Mouse (Mus musculus) neutrophil, adult 5-6 weeks (primary cell): ENCODE data around the gene Ctnnbip1. TPM values are rescaled to one million over a fixed set of nuclear protein-coding genes. Genes with fewer than 3 reads are reported as not detected.
A peak's percentile ranks its signal among the peaks of the same experiment; 100 is the strongest.

Source experiments
- ATAC-seq: fragments of 151-379, 151-347 bp; 2 replicates; pipeline ENCODE4 v1.8.0; 2017; ENCODE audit warnings: mild to moderate bottlenecking, moderate TSS enrichment; ENCODE audit not compliant: insufficient number of reproducible peaks, poor library complexity, low FRiP score, severe bottlenecking; ENCODE audit errors: extremely low read depth
- total RNA-seq: library from RNA; stranded (forward); fragments of 200-1000 nt; gene quantifications from 2 replicates; pipeline ENCODE4 v1.2.3, GENCODE M21; 2017

The Ctnnbip1 gene
- total RNA-seq, 1 experiment from 2014 or later, result 10.8 TPM

DNA sequence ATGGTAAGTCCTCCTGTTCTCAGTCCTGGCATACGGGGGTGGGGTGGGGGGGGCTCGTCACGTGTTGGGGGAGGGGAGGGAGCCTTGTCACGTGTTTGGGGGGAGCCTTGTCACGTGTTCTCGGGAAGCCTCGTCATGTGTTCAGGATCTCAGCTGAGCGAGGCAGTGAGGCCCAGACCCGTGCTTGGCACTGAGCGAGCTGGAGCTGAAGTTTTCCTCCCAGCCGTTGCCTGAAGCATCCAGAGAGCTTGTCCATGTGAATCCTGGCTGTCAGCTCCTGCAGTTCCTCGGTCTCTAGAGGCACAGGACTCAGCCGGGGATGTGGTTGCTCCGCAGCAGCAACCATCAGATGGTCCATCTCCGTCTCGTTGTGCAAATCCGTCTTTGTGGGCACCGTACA lies 88.0 kb downstream of the Ctnnbip1 start:
- no peak for ATAC-seq

DNA sequence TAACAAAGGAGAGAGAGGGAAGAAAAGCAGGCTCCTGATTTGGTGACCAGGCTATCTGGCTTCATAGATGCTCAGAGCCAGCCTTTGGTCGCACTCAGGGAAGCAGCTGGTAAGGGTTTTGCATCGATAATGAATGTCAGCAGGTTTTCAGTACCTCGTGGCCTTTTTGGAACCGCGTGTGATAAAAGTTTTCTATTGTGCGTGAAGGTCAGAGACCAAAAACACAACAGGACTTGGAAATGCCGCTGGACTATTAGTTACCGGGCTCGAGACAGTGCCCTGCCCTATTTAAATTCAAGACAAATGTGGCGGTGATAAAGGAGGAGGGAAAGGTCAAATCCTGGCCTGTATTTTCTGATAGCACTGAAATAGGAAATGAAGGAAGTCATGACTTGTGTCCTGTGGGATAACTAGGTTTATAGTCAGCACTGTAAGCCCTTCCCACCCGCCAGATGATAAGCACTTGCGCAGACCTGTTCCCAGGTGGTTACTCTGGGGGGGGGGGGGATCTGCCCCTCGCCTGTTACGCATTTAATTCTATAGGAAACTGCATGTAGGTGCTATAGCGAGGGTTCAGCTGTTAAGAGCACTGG lies 88.8 kb downstream of the Ctnnbip1 start:
- ATAC-seq, result no peak

DNA sequence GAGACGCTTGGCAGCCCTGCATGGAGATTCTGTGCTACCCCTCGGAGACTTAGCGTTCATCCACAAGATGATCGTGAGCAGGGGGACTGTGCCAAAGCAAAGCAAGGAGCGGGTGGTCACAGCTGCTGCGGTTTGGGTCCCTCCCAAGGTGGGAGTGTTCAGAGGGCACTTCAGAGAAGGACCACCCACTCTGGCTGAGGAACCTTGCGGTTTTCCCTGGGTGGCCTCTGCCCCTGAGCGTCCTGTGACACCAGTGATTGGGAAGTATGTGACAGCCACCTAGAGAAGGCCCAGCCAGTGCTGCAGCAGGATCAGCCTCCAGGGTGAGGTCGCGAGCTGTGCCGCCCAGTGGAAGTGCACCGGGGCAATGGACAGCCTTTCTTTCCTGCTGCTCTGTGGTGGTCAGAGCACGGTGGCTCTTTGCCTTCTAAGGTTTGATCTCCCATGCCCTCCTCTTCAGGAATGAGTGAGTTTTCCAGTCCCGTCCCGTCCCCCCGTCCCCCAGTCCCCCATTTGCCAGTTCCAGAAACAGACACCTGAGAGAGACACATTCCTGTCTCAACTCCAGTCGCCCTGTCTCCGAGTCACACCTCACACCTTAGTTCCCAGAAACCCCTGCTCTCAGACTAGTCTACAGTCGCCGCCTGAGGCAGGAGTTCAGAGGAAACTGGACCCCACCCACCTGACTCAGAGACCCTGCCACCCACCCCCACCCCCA lies 89.7 kb downstream of the Ctnnbip1 start:
- no peak for ATAC-seq

DNA sequence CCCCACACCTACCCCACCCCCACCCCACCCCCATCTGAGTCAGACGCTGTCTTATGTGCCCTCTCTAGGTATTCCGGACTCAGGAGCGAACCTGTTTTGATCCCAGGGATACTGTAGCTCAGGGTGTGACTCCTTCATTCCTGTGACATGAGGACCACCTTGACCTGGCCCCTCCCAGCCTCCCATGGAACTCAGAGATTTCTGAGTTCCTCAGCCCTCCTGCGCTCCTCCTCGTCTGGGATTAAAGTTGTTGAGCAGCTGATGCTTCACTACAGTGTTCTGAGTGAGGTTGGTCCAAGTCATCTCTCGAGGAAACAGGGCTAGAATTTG lies 90.2 kb downstream of the Ctnnbip1 start:
- ATAC-seq, result no peak

DNA sequence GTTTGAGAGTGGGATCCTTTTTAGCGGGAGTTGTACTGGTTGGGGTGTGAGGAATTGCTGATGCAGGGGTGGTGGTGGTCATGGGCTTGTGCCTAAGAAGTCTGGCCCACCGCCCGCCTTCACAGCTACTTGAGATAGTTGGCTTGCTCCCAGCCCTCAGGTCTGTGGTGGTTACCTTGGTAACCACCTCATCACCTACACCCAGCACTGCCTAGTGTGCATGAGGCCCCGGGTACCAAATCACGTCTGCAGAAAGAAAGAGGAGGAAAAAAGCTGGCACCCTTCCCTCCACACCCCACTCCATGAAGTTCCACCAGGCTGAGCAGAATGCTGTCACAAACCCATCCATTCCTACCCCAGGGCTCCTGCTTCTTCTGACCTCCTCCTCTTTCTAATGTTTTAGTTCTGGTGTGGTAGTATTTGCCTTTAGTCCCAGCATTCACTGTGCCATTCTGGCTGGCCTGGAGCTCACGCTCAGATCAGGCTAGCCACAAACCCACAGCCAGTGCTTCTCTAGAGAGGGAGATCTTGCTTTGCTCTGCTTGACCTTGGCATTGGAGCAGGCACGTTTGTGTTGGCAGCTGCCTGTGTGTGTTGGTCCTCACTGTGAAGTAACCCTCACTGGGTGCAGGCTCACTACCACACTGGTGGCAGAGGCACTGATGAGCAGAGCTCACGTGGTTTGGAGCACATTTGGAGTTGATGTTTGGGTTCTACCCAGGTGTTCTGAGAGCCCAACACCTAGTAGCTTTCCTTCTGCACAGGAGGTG lies 91.4 kb downstream of the Ctnnbip1 start:
- ATAC-seq, result no peak

DNA sequence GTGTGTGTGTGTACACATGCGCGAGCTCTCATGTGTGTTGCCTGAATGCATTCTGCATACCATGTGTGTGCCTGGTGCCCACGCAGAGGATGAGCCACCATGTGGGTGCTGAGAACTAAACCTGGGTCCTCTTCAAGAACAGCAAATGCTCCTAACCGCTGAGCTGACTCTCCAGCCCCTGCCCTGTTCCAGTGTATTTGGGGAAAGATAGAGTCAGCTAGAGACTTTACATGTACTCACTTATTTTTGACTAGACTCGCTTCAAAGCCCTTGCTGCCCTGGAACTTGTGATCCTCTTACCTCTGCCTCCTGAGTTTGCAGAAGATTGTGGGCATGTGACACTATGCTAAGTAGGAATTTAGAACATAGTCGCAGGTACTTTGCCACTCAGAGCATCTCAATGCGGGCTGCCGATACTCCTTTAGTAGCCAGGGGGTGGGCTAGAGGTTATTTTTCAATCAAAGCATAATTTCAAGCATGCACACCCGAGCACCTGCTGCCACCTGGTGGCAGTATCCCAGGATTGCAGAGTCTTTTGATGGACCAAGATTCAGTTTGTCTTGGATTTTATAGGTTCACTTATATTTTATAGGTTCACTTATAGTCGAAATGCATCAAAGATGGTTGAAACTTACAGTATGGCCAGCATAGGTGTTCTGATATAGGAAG lies 93.5 kb downstream of the Ctnnbip1 start:
- ATAC-seq, result no peak

DNA sequence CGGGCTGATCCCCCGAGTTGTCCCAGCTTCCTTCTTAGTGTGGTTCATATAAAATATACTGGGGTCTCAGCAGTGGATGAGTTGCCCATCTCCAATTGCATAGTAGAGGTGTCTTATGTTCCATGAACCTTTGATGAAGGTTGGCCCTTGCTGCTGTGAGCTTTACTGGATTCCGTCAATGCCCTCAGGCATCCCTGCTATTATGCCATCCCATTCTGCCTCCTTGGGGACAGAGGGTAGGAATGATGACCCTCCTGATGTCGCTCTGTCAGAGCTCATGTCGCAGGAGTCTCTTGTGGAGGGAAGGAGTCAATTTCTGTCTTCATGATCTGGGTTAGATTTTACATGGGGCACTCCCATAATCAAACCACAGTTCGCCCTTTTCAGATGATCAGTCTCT lies 95.5 kb downstream of the Ctnnbip1 start:
- ATAC-seq, result peak; percentile 55

DNA sequence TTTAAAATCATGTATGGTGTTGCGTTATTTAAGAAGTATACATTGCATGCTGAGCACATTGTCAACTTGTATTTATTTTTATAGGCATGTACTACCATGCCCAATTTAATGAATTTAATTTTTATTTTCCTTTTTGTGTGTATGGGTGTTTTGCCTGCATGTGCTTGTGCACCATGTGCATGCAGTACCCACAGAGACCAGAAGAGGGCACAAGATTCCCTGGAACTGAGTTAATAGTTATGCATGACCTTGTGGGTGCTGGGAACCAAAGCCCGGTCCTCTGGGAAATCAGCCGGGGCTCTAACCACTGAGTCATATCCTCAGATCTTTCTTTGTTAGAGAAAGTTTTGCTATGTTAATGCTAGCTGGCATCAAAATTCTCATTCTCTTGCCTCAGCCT lies 96.8 kb downstream of the Ctnnbip1 start:
- no peak for ATAC-seq

Other genes starting within 250 kb of the Ctnnbip1 start
- 46.5 and 51.4 TPM in 2 replicates for gene Kif1b, start 210.5 kb upstream of the Ctnnbip1 start, total RNA-seq
- 38.9 and 46.8 TPM in 2 replicates for gene Ube4b, start 91.5 kb upstream of the Ctnnbip1 start, total RNA-seq
- gene Rbp7, start 63.3 kb upstream of the Ctnnbip1 start, total RNA-seq, result not detected in 2 replicates
- not detected in 2 replicates for gene Tmem274, start 40.9 kb upstream of the Ctnnbip1 start, total RNA-seq
- gene Nmnat1, start 33.0 kb upstream of the Ctnnbip1 start, total RNA-seq, result 3.9 and 4.3 TPM in 2 replicates
- 29.5 and 62.7 TPM in 2 replicates for gene Lzic, start 33.0 kb upstream of the Ctnnbip1 start, total RNA-seq
- gene Clstn1, start 68.2 kb downstream of the Ctnnbip1 start, total RNA-seq, result 0.47 and 0.49 TPM in 2 replicates
- gene Pik3cd, start 184.3 kb downstream of the Ctnnbip1 start, total RNA-seq, result 255 and 290 TPM in 2 replicates
- gene Tmem201, start 219.8 kb downstream of the Ctnnbip1 start, total RNA-seq, result 5.8 and 6.6 TPM in 2 replicates